Mouse (Mus musculus) CD4-positive, CD25-positive, alpha-beta regulatory T cell, adult 4 months (primary cell): ENCODE data around the gene Sccpdh. TPM values are rescaled to one million over a fixed set of nuclear protein-coding genes. Genes with fewer than 3 reads are reported as not detected.

Source experiments
- ATAC-seq: one replicate; pipeline ENCODE4 v1.8.0; 2017
- polyA plus RNA-seq, 2 experiments: library from polyadenylated mRNA; unstranded; fragments of 100-300 nt; shearing (Covaris generic); gene quantifications; one replicate each; pipeline ENCODE4 v1.2.1; 2017

The Sccpdh gene
- polyA plus RNA-seq, 2 experiments from 2014 or later = 10.1 to 16.1 TPM

GRCm38 (mm10) chr1:179734500-179735474 is 66.8 kb downstream of the Sccpdh start:
- no peak for ATAC-seq

- ATAC-seq = no peak
Measured at GRCm38 (mm10) chr1:179736483-179736882, 68.5 kb downstream of the Sccpdh start.

Other genes with a start within 250 kb of the Sccpdh start
- gene Smyd3, start 150.2 kb upstream of the Sccpdh start, polyA plus RNA-seq = 10 to 100 TPM; 46.9 to 47.9 TPM
- 10 to 100 TPM; 29.1 to 33.3 TPM for gene Tfb2m, start 121.9 kb upstream of the Sccpdh start, polyA plus RNA-seq
- gene Cnst, start 121.8 kb upstream of the Sccpdh start, polyA plus RNA-seq = 10 to 100 TPM; 15.5 to 22.3 TPM
- not detected for gene Kif28, start 77.1 kb downstream of the Sccpdh start, polyA plus RNA-seq
- gene Gm10518, start 135.2 kb downstream of the Sccpdh start, polyA plus RNA-seq = not detected
- gene Ahctf1, start 135.5 kb downstream of the Sccpdh start, polyA plus RNA-seq = 10 to 100 TPM; 24.3 to 25.5 TPM